Mouse (Mus musculus) midbrain, embryonic 14.5 days (tissue): ENCODE results near the gene Ssr2. TPM values are rescaled to one million over a fixed set of nuclear protein-coding genes. Genes with fewer than 3 reads are reported as not detected.

Experiments
- ATAC-seq: fragments of 200-750 bp; cut with Nextera tagmentation; 2 replicates; pipeline ENCODE4 v1.8.0; 2017; ENCODE audit warnings: moderate number of reproducible peaks, moderate library complexity; ENCODE audit not compliant: low FRiP score, low TSS enrichment
- DNase-seq: peaks from one replicate; pipeline ENCODE4 v3.0.0-alpha.2; 2015
- H3K27ac ChIP-seq: fragments of 300-500 bp; sonication (generic); replicated peaks from 2 replicates; pipeline ENCODE4 v1.5.1; 2014; ENCODE audit warnings: mild to moderate bottlenecking, low read depth, low read length, moderate library complexity
- H3K27me3 ChIP-seq: fragments of 300-500 bp; sonication (generic); 2 replicates; pipeline ENCODE4 v1.6.1; 2014; ENCODE audit warnings: low read length, control low read depth, mixed read lengths; ENCODE audit not compliant: control insufficient read depth, insufficient read depth
- H3K36me3 ChIP-seq: fragments of 300-500 bp; sonication (generic); 2 replicates; pipeline ENCODE4 v1.6.1; 2014; ENCODE audit warnings: low read length, control low read depth; ENCODE audit not compliant: control insufficient read depth, insufficient read depth
- H3K4me1 ChIP-seq: fragments of 300-500 bp; sonication (generic); 2 replicates; pipeline ENCODE4 v1.6.1; 2014; ENCODE audit warnings: mild to moderate bottlenecking, antibody characterized with exemption, low read length, control low read depth; ENCODE audit not compliant: control insufficient read depth, insufficient read depth
- H3K4me2 ChIP-seq: fragments of 300-500 bp; sonication (generic); 2 replicates; pipeline ENCODE4 v1.6.1; 2014; ENCODE audit warnings: mild to moderate bottlenecking, low read length, moderate library complexity
- H3K4me3 ChIP-seq: fragments of 300-500 bp; sonication (generic); replicated peaks from 2 replicates; pipeline ENCODE4 v1.5.1; 2014; ENCODE audit warnings: low read depth, low read length
- H3K9ac ChIP-seq: fragments of 300-500 bp; sonication (generic); replicated peaks from 2 replicates; pipeline ENCODE4 v1.6.1; 2014; ENCODE audit warnings: mild to moderate bottlenecking, low read length, moderate library complexity
- H3K9me3 ChIP-seq: fragments of 300-500 bp; sonication (generic); 2 replicates; pipeline ENCODE4 v1.6.1; 2016; ENCODE audit warnings: low read length, control low read depth, mixed read lengths; ENCODE audit not compliant: control insufficient read depth
- WGBS: fragments of 180-500 bp; shearing (Covaris S2); extraction: QIAGEN DNeasy Blood & Tissue Kit; methylation state at CpG from one replicate; pipeline ENCODE4 v1.1.7; 2014; 5-methylcytosine and 5-hydroxymethylcytosine counted together
- polyA plus RNA-seq: library from polyadenylated mRNA; unstranded; fragments of >200 nt; fragmentation: Nextera tagmentation; extraction: Ambion mirVana; gene quantifications from 2 replicates; pipeline ENCODE4 v1.2.1, GENCODE M21; 2014

Ssr2 gene
- polyA plus RNA-seq, 1 experiment from 2014 or later, result 114 TPM

GRCm38 (mm10) chr3:88624951-88625350, 49.3 kb downstream of the Ssr2 start:
- DNase-seq, result no peak
- 19% methylated on average over 2 of the region's 2 CpGs for WGBS
- H3K4me2 ChIP-seq, result peak overlapping the region; percentile 99
- ATAC-seq, result no peak
- no peaks in the 10 kb centered on the region for H3K27me3 ChIP-seq
- H3K36me3 ChIP-seq, result peaks cover 27% of the 10 kb centered on the region
- peak overlapping the region; percentile 95 for H3K27ac ChIP-seq
- H3K4me3 ChIP-seq, result peak overlapping the region; percentile 92
- H3K9ac ChIP-seq, result peak overlapping the region; percentile 98
- H3K9me3 ChIP-seq, result no peaks in the 10 kb centered on the region
- H3K4me1 ChIP-seq, result peaks cover 29% of the 10 kb centered on the region

- H3K27me3 ChIP-seq, result no peaks in the 10 kb centered on the region
- peak overlapping the region; percentile 95; the same call in 1 of the 2 replicates for H3K27ac ChIP-seq
- ATAC-seq (no peak), DNase-seq (no peak)
- no peak overlapping the region; the same call in 1 of the 2 replicates for H3K4me3 ChIP-seq
- H3K9me3 ChIP-seq, result no peaks in the 10 kb centered on the region
- H3K36me3 ChIP-seq, result peaks cover 33% of the 10 kb centered on the region
- peak overlapping the region; percentile 98 for H3K9ac ChIP-seq
- WGBS, result 88% methylated on average over 7 of the region's 7 CpGs
- H3K4me1 ChIP-seq, result peaks cover 29% of the 10 kb centered on the region
- H3K4me2 ChIP-seq, result peak overlapping the region; percentile 99
Measured at GRCm38 (mm10) chr3:88625531-88625930, 49.9 kb downstream of the Ssr2 start.

GRCm38 (mm10) chr3:88626316-88626715, 50.6 kb downstream of the Ssr2 start:
- Histone ChIP-seq H3K36me3 (peaks cover 41% of the 10 kb centered on the region), H3K27ac (peak overlapping the region; percentile 26), H3K4me1 (peaks cover 29% of the 10 kb centered on the region), H3K4me3 (no peak overlapping the region), H3K27me3 (no peaks in the 10 kb centered on the region), H3K4me2 (peak overlapping the region; percentile 99), H3K9me3 (no peaks in the 10 kb centered on the region), H3K9ac (peak overlapping the region; percentile 31)
- WGBS, result 66% methylated on average over 7 of the region's 7 CpGs
- DNase-seq, result no peak
- no peak for ATAC-seq

GRCm38 (mm10) chr3:88627114-88627513, 51.4 kb downstream of the Ssr2 start:
- H3K27ac ChIP-seq, result peak overlapping the region; percentile 26; the same call in 1 of the 2 replicates
- H3K9ac ChIP-seq, result no peak overlapping the region
- DNase-seq, result no peak
- peaks cover 29% of the 10 kb centered on the region for H3K4me1 ChIP-seq
- WGBS, result 71% methylated on average over 4 of the region's 4 CpGs
- no peaks in the 10 kb centered on the region for H3K27me3 ChIP-seq
- H3K4me3 ChIP-seq, result no peak overlapping the region
- H3K9me3 ChIP-seq, result no peaks in the 10 kb centered on the region
- H3K36me3 ChIP-seq, result peaks cover 49% of the 10 kb centered on the region
- ATAC-seq, result no peak
- 0 out of 2 replicates have a peak overlapping the region, but pooled peaks have one; percentile 18 for H3K4me2 ChIP-seq

DNA sequence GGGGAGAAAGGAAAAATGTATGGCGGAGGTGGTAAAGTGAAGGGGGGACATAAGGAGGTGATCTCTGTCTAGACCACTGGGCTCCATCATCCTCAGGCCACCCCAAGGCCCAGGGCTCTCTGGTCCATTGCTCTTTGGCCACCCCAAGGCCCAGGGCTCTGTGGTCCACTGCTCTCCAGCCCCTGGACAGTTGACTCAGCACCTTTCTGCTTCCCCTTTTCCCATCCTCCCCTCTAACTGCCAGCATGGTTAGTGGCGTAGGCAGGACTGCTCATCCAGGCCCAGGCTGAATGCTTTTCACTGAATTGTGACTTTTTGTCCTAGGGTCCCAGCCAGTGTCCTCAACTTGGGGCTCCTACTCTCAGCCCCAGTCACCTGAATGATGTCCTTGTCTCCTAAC, 51.9 kb downstream of the Ssr2 start:
- ATAC-seq (no peak), DNase-seq (no peak)
- Histone ChIP-seq H3K9ac (no peak overlapping the region), H3K27me3 (no peaks in the 10 kb centered on the region), H3K4me2 (no peak overlapping the region), H3K4me1 (peaks cover 29% of the 10 kb centered on the region), H3K4me3 (no peak overlapping the region), H3K9me3 (no peaks in the 10 kb centered on the region), H3K36me3 (peaks cover 53% of the 10 kb centered on the region), H3K27ac (no peak overlapping the region)
- 91% methylated on average over 2 of the region's 2 CpGs for WGBS

GRCm38 (mm10) chr3:88628766-88629165, 53.1 kb downstream of the Ssr2 start:
- Histone ChIP-seq H3K9me3 (no peaks in the 10 kb centered on the region), H3K4me1 (peaks cover 29% of the 10 kb centered on the region), H3K27me3 (no peaks in the 10 kb centered on the region), H3K9ac (no peak overlapping the region), H3K36me3 (peaks cover 66% of the 10 kb centered on the region), H3K27ac (no peak overlapping the region), H3K4me3 (no peak overlapping the region), H3K4me2 (no peak overlapping the region)
- no peak for DNase-seq
- 85% methylated on average over 4 of the region's 4 CpGs for WGBS
- no peak for ATAC-seq

DNA sequence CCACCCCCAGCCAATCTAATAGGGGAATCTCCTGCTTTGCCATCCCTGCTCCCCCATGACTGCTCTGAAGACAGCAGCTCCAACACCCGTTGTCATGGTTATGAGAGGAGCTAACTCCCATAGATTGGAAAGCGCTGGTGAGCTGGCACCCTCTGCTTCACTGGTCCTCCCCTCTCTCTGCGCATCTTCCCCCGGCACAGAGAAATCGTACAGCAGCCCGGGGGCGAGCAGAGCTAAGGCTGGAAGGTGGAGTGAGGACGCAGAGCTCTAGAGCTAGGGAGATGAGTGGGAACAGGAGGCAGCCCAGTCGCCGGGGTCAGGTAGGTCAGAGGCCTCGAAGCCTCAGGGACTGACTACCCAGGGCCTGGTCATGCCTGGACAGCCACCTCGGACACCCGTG, 53.6 kb downstream of the Ssr2 start:
- Histone ChIP-seq H3K4me2 (no peak overlapping the region), H3K4me3 (no peak overlapping the region), H3K36me3 (peaks cover 70% of the 10 kb centered on the region), H3K9ac (no peak overlapping the region), H3K27ac (no peak overlapping the region), H3K4me1 (peaks cover 27% of the 10 kb centered on the region), H3K9me3 (no peaks in the 10 kb centered on the region), H3K27me3 (no peaks in the 10 kb centered on the region)
- ATAC-seq, result no peak
- DNase-seq, result no peak
- WGBS, result 76% methylated on average over 13 of the region's 13 CpGs

GRCm38 (mm10) chr3:88630018-88630417, 54.3 kb downstream of the Ssr2 start:
- Histone ChIP-seq H3K9ac (0 out of 2 replicates have a peak overlapping the region, but pooled peaks have one; percentile 16), H3K36me3 (peaks cover 76% of the 10 kb centered on the region), H3K9me3 (no peaks in the 10 kb centered on the region), H3K27me3 (no peaks in the 10 kb centered on the region), H3K4me2 (no peak overlapping the region), H3K4me1 (peaks cover 19% of the 10 kb centered on the region), H3K4me3 (no peak overlapping the region), H3K27ac (no peak overlapping the region; the same call in 1 of the 2 replicates)
- ATAC-seq, result no peak
- 83% methylated on average over 9 of the region's 9 CpGs for WGBS
- DNase-seq, result no peak

DNA sequence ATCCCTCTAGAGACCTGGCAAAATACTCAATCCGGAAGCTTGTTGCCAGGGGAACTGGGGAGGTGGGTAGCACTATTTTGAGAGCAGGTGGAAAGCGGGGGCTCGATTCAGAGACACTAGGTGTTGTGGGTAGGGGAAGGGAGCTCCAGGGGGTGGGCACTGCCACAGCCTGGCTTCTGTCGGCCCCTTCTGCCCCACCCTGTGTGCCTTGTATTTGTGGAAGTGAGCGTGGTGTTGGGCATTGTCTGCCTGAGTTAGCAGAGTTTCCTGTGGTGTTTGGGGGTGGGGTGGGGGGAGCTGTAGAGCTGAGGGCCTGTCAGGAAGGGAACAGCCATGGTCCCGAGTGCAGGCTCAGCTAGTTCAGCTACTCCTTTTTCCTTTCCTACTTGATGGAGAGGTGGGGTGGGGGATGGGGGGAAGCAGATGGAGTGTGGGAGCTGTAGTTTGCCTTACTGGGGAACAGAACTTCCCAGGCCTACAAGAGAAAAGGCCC, 55.2 kb downstream of the Ssr2 start:
- Histone ChIP-seq H3K4me1 (peaks cover 12% of the 10 kb centered on the region), H3K4me2 (no peak overlapping the region), H3K4me3 (no peak overlapping the region), H3K36me3 (peaks cover 78% of the 10 kb centered on the region), H3K9ac (no peak overlapping the region), H3K27me3 (no peaks in the 10 kb centered on the region), H3K9me3 (no peaks in the 10 kb centered on the region), H3K27ac (no peak overlapping the region)
- no peak for DNase-seq
- WGBS, result 60% methylated on average over 6 of the region's 6 CpGs
- ATAC-seq, result no peak
